Mouse (Mus musculus): ENCODE measurements at regions not wholly inside any gene's neighbourhood (a gene's known extent, or its start where the extent isn't known, plus 50 kb on each side); places are given as distances from the start of the nearest gene placed in this dataset.

GRCm38 (mm10) chr10:92595496-92596355 lies 126.5 kb downstream of the Nedd1 start:
- Histone ChIP-seq H3K4me3 (ENCODE audit: control insufficient read depth, low read depth, low read length) (no peak overlapping the region), H3K27ac (ENCODE audit: control insufficient read depth, insufficient read depth, low read depth, low read length) (no peak overlapping the region)
- TF ChIP-seq POLR2A (IDR thresholded peaks at IDR 0.05; ENCODE audit: control insufficient read depth, low read depth, low read length) (no peak), CTCF (IDR thresholded peaks at IDR 0.05; ENCODE audit: control insufficient read depth, insufficient read depth, insufficient replicate concordance, low read depth, low read length) (no peak)

DNA sequence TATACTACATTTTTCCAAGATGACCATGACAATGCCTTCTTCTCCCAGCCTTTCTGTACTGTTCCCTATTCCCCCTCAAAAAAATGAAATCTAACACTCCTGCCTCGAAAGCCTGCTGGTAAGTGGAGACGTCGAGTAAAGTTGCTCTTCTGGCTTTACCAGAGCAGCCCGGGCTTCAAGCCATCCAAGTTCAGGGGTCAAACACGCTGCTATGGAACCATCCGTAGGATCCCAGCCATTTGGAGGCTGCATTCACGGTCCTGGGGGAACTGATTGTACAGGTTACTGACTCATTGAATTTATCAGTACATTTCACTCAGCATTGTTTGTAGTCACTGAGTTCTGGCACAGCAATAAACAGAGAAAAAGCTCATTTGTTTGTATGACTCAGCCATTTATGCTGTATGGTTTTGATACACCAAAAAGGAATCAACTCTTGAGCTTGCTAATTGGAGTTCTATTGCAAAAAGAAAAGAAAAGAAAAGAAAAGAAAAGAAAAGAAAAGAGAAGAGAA lies 128.2 kb downstream of the Nedd1 start:
- no peak overlapping the region for H3K4me3 ChIP-seq (ENCODE audit: control insufficient read depth, low read depth, low read length)

More at GRCm38 (mm10) chr10:92595496-92596355, 126.5 kb downstream of the Nedd1 start:
- no peaks in the 10 kb centered on the region for H3K4me1 ChIP-seq (ENCODE audit: control insufficient read depth, insufficient read depth, low read length)
- H3K27me3 ChIP-seq (ENCODE audit: control insufficient read depth, insufficient read depth, low read length) = no peaks in the 10 kb centered on the region
- no peaks in the 10 kb centered on the region for H3K36me3 ChIP-seq (ENCODE audit: control insufficient read depth, insufficient read depth, low read length)

DNA sequence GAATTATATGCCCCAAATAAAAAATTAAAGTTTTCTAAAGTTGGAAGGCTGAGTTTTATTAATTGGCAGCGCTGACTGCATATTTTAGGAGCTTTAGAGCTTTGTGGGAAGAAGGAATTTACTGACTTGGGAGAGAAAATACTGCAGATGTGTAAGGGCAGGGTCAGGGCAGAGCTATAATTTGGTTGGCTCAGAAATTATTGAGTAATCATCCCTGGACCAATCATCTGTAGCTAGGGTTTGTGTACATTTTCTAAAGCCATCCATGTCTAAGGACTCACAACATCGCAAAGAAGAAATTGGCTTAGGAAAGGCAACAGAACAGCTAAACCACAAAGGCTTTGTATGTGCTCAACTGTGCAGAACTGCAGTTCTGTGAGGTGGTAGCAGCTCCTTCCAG lies 143.3 kb downstream of the Nedd1 start:
- TF ChIP-seq CTCF (IDR thresholded peaks at IDR 0.05; ENCODE audit: control insufficient read depth, insufficient read depth, insufficient replicate concordance, low read depth, low read length) (no peak), POLR2A (IDR thresholded peaks at IDR 0.05; ENCODE audit: control insufficient read depth, low read depth, low read length) (no peak)
- H3K4me3 ChIP-seq (ENCODE audit: control insufficient read depth, low read depth, low read length) = no peak overlapping the region
- no peak overlapping the region for H3K27ac ChIP-seq (ENCODE audit: control insufficient read depth, insufficient read depth, low read depth, low read length)
- H3K27me3 ChIP-seq (ENCODE audit: control insufficient read depth, insufficient read depth, low read length) = no peaks in the 10 kb centered on the region
- no peaks in the 10 kb centered on the region for H3K4me1 ChIP-seq (ENCODE audit: control insufficient read depth, insufficient read depth, low read length)
- H3K36me3 ChIP-seq (ENCODE audit: control insufficient read depth, insufficient read depth, low read length) = no peaks in the 10 kb centered on the region

More for the DNA sequence above, 128.2 kb downstream of the Nedd1 start:
- Histone ChIP-seq H3K36me3 (ENCODE audit: control insufficient read depth, insufficient read depth, low read length) (no peaks in the 10 kb centered on the region), H3K27me3 (ENCODE audit: control insufficient read depth, insufficient read depth, low read length) (no peaks in the 10 kb centered on the region), H3K27ac (ENCODE audit: control insufficient read depth, insufficient read depth, low read depth, low read length) (no peak overlapping the region), H3K4me1 (ENCODE audit: control insufficient read depth, insufficient read depth, low read length) (no peaks in the 10 kb centered on the region)
- TF ChIP-seq POLR2A (IDR thresholded peaks at IDR 0.05; ENCODE audit: control insufficient read depth, low read depth, low read length) = no peak
- TF ChIP-seq CTCF (IDR thresholded peaks at IDR 0.05; ENCODE audit: control insufficient read depth, insufficient read depth, insufficient replicate concordance, low read depth, low read length) = no peak

DNA sequence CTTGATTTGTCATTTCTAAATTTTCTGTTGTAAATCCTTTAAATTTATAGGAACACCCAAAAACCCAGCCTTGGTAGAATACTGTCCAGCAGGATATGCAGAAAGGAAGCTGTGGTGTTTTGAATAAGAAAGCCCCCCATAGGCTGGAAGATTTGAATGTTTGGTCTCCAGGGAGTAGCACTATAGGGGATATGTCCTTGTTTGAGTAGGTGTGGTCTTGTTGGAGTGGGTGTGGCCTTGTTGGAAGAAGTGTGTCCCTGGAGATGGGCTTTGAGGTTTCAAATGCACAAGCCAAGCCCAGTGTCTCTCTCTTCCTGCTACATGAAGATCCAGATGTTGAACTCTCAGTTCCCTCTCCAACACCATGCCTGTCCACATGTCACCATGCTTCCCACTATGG lies 151.7 kb downstream of the Nedd1 start:
- Histone ChIP-seq H3K36me3 (ENCODE audit: control insufficient read depth, insufficient read depth, low read length) (no peaks in the 10 kb centered on the region), H3K27ac (ENCODE audit: control insufficient read depth, insufficient read depth, low read depth, low read length) (no peak overlapping the region), H3K4me1 (ENCODE audit: control insufficient read depth, insufficient read depth, low read length) (no peaks in the 10 kb centered on the region), H3K4me3 (ENCODE audit: control insufficient read depth, low read depth, low read length) (no peak overlapping the region), H3K27me3 (ENCODE audit: control insufficient read depth, insufficient read depth, low read length) (no peaks in the 10 kb centered on the region)
- TF ChIP-seq CTCF (IDR thresholded peaks at IDR 0.05; ENCODE audit: control insufficient read depth, insufficient read depth, insufficient replicate concordance, low read depth, low read length) (no peak), POLR2A (IDR thresholded peaks at IDR 0.05; ENCODE audit: control insufficient read depth, low read depth, low read length) (no peak)

GRCm38 (mm10) chr10:92557463-92557862 lies 164.8 kb downstream of the Nedd1 start:
- Histone ChIP-seq H3K4me1 (ENCODE audit: control insufficient read depth, insufficient read depth, low read length) (no peaks in the 10 kb centered on the region), H3K36me3 (ENCODE audit: control insufficient read depth, insufficient read depth, low read length) (no peaks in the 10 kb centered on the region), H3K27me3 (ENCODE audit: control insufficient read depth, insufficient read depth, low read length) (no peaks in the 10 kb centered on the region), H3K4me3 (ENCODE audit: control insufficient read depth, low read depth, low read length) (no peak overlapping the region), H3K27ac (ENCODE audit: control insufficient read depth, insufficient read depth, low read depth, low read length) (no peak overlapping the region)
- TF ChIP-seq CTCF (IDR thresholded peaks at IDR 0.05; ENCODE audit: control insufficient read depth, insufficient read depth, insufficient replicate concordance, low read depth, low read length) = no peak
- TF ChIP-seq POLR2A (IDR thresholded peaks at IDR 0.05; ENCODE audit: control insufficient read depth, low read depth, low read length) = no peak

GRCm38 (mm10) chr10:92556526-92557422 lies 165.4 kb downstream of the Nedd1 start:
- Histone ChIP-seq H3K4me3 (ENCODE audit: control insufficient read depth, low read depth, low read length) (no peak overlapping the region), H3K27ac (ENCODE audit: control insufficient read depth, insufficient read depth, low read depth, low read length) (no peak overlapping the region), H3K4me1 (ENCODE audit: control insufficient read depth, insufficient read depth, low read length) (no peaks in the 10 kb centered on the region), H3K27me3 (ENCODE audit: control insufficient read depth, insufficient read depth, low read length) (no peaks in the 10 kb centered on the region), H3K36me3 (ENCODE audit: control insufficient read depth, insufficient read depth, low read length) (no peaks in the 10 kb centered on the region)
- no peak for TF ChIP-seq POLR2A (IDR thresholded peaks at IDR 0.05; ENCODE audit: control insufficient read depth, low read depth, low read length)
- no peak for TF ChIP-seq CTCF (IDR thresholded peaks at IDR 0.05; ENCODE audit: control insufficient read depth, insufficient read depth, insufficient replicate concordance, low read depth, low read length)

Measured in testis, adult 2 months (tissue).